Comparison of ENCODE assay signal across 8 mouse cellular contexts in genomic region chr11:20232016-20232755, GRCm38 (mm10). TPM values are rescaled to one million over a fixed set of nuclear protein-coding genes. Genes with fewer than 3 reads are reported as not detected.
DNase-seq lines count a peak whose midpoint lies in the region; ATAC-seq and TF ChIP-seq lines count a peak whose summit lies in the region.
"Had no signal": no experiment of that assay in that cellular context is flagged by ENCODE, and none has a peak within 500 bp of the region (broad histone marks: within the 10 kb centered on the region; RNA-seq: fewer than 3 reads in every experiment).

No protein-coding gene starts in this region.

- TF ChIP-seq CTCF in liver, postnatal 0 days (IDR thresholded peaks at IDR 0.05; ENCODE audit: low read depth), result no peak

- peak overlapping the region; percentile 59 for H3K27ac ChIP-seq in kidney, embryonic 16.5 days (ENCODE audit: low read length)
- H3K27ac ChIP-seq in embryonic facial prominence, embryonic 13.5 days, result peak overlapping the region; percentile 57; the same call in 1 of the 2 replicates
- H3K27ac ChIP-seq in liver, postnatal 0 days (ENCODE audit: low read depth), result peak overlapping the region; percentile 80; the same call in 1 of the 2 replicates

- H3K9ac ChIP-seq in kidney, embryonic 16.5 days (replicated peaks; ENCODE audit: low read length), result no peak overlapping the region
- H3K9ac ChIP-seq in embryonic facial prominence, embryonic 13.5 days, result no peak overlapping the region
- no peak overlapping the region for H3K9ac ChIP-seq in liver, postnatal 0 days (replicated peaks)
- H3K9ac ChIP-seq: midbrain, embryonic 12.5 days had no signal

- no peak overlapping the region for H3K4me3 ChIP-seq in kidney, embryonic 16.5 days (ENCODE audit: low read length)
- no peak overlapping the region for H3K4me3 ChIP-seq in embryonic facial prominence, embryonic 13.5 days
- H3K4me3 ChIP-seq in liver, postnatal 0 days (ENCODE audit: low read depth, low read length), result no peak overlapping the region
- H3K4me3 ChIP-seq: midbrain, embryonic 12.5 days had no signal

- no peaks in the 10 kb centered on the region for H3K4me1 ChIP-seq in kidney, embryonic 16.5 days (ENCODE audit: insufficient read depth, low read length)
- H3K4me1 ChIP-seq in embryonic facial prominence, embryonic 13.5 days, result 0 out of 2 replicates have a peak, but pooled peaks cover 8% of the 10 kb centered on the region
- peaks cover 15% of the 10 kb centered on the region for H3K4me1 ChIP-seq in liver, postnatal 0 days (ENCODE audit: insufficient read depth)

- no peak for TF ChIP-seq EP300 in liver, postnatal 0 days (IDR thresholded peaks at IDR 0.05; ENCODE audit: low read depth)

- no peak for ATAC-seq in kidney, embryonic 16.5 days (ENCODE audit: low FRiP score, low TSS enrichment)
- ATAC-seq in embryonic facial prominence, embryonic 13.5 days (ENCODE audit: insufficient number of reproducible peaks, insufficient read depth, low FRiP score, low TSS enrichment, low read depth), result no peak
- ATAC-seq in liver, postnatal 0 days, result 0 out of 2 replicates have a peak, but pooled peaks have one; percentile 14
- no peak for ATAC-seq in inflammation-experienced regulatory T-cells, adult 6 months
- no peak for ATAC-seq in erythroid progenitor cell, adult 5-6 weeks (replicated peaks; ENCODE audit: low FRiP score, poor library complexity, severe bottlenecking)

- DNase-seq in kidney, postnatal 4 days, result no peak
- peak; percentile 38 for DNase-seq in ZHBTc4 (ENCODE audit: low read depth, low spot score)
- no peak for DNase-seq in liver, postnatal 0 days

- no peaks in the 10 kb centered on the region for H3K27me3 ChIP-seq in kidney, embryonic 16.5 days (ENCODE audit: insufficient read depth, low read length)
- no peaks in the 10 kb centered on the region for H3K27me3 ChIP-seq in embryonic facial prominence, embryonic 13.5 days
- no peaks in the 10 kb centered on the region for H3K27me3 ChIP-seq in liver, postnatal 0 days (ENCODE audit: insufficient read depth, low read length)
- H3K27me3 ChIP-seq: midbrain, embryonic 12.5 days had no signal

- H3K36me3 ChIP-seq in kidney, embryonic 16.5 days (ENCODE audit: insufficient read depth, low read length), result peaks cover 74% of the 10 kb centered on the region
- H3K36me3 ChIP-seq in embryonic facial prominence, embryonic 13.5 days, result peaks cover 84% of the 10 kb centered on the region
- H3K36me3 ChIP-seq in liver, postnatal 0 days (replicated peaks; ENCODE audit: insufficient read depth, low read length), result peaks cover 65% of the 10 kb centered on the region

- H3K9me3 ChIP-seq in kidney, embryonic 16.5 days (ENCODE audit: low read length), result no peaks in the 10 kb centered on the region
- no peaks in the 10 kb centered on the region for H3K9me3 ChIP-seq in embryonic facial prominence, embryonic 13.5 days
- no peaks in the 10 kb centered on the region for H3K9me3 ChIP-seq in liver, postnatal 0 days (ENCODE audit: low read length)
- H3K9me3 ChIP-seq: midbrain, embryonic 12.5 days had no signal

- WGBS in kidney, embryonic 16.5 days, result 71% methylated on average over 4 of the region's 5 CpGs
- WGBS in embryonic facial prominence, embryonic 13.5 days, result 51% methylated on average over 5 of the region's 5 CpGs
- 61% methylated on average over 5 of the region's 5 CpGs for whole genome bisulfite sequencing in liver, postnatal 0 days (ENCODE audit: insufficient replicate concordance)

- no peak overlapping the region for H3K4me2 ChIP-seq in kidney, embryonic 16.5 days (replicated peaks; ENCODE audit: low read depth, low read length)
- no peak overlapping the region for H3K4me2 ChIP-seq in embryonic facial prominence, embryonic 13.5 days
- H3K4me2 ChIP-seq in liver, postnatal 0 days (ENCODE audit: low read depth, low read length), result no peak overlapping the region
- H3K4me2 ChIP-seq: midbrain, embryonic 12.5 days had no signal

RNA-seq across cellular contexts. Expression of gene Cep68, which starts 17.0 kb away (rescaled TPM):
- polyA plus RNA-seq in kidney, embryonic 16.5 days (2015; fragmentation: Nextera tagmentation; extraction: Ambion mirVana), result 35.1 and 40.5 TPM in 2 replicates
- 39.0 and 39.1 TPM in 2 replicates for polyA plus RNA-seq in embryonic facial prominence, embryonic 13.5 days (2015; fragmentation: Nextera tagmentation; extraction: Ambion mirVana)
- 4.8 and 4.9 TPM in 2 replicates for polyA plus RNA-seq in liver, postnatal 0 days (2015; fragmentation: Nextera tagmentation; extraction: Ambion mirVana)
- 10 to 100 TPM in 2 of 3 experiments, 1 to 10 TPM in 1; 9.9 to 15.0 (median 10.6) TPM for polyA plus RNA-seq in inflammation-experienced regulatory T-cells, adult 6 months (2017; shearing (Covaris generic))
- 3.6 and 6.3 TPM in 2 replicates for total RNA-seq in erythroid progenitor cell, adult 5-6 weeks (2015; ENCODE audit: low replicate concordance)
- total RNA-seq in erythroid progenitor cell, adult 5-6 weeks (2017; ENCODE audit: low replicate concordance), result 3.3 and 4.7 TPM in 2 replicates

RNA-seq across cellular contexts. Expression of gene Rab1a, which starts 31.0 kb away (rescaled TPM):
- 261 and 265 TPM in 2 replicates for polyA plus RNA-seq in kidney, embryonic 16.5 days (2015; fragmentation: Nextera tagmentation; extraction: Ambion mirVana)
- polyA plus RNA-seq in embryonic facial prominence, embryonic 13.5 days (2015; fragmentation: Nextera tagmentation; extraction: Ambion mirVana), result 251 and 290 TPM in 2 replicates
- polyA plus RNA-seq in liver, postnatal 0 days (2015; fragmentation: Nextera tagmentation; extraction: Ambion mirVana), result 141 and 143 TPM in 2 replicates
- polyA plus RNA-seq in inflammation-experienced regulatory T-cells, adult 6 months (2017; shearing (Covaris generic)), result 100 to 1,000 TPM in 1 of 3 experiments, 10 to 100 TPM in 2; 84.7 to 147 (median 85.4) TPM
- 86.1 and 103 TPM in 2 replicates for total RNA-seq in erythroid progenitor cell, adult 5-6 weeks (2015; ENCODE audit: low replicate concordance)
- total RNA-seq in erythroid progenitor cell, adult 5-6 weeks (2017; ENCODE audit: low replicate concordance), result 40.2 and 60.6 TPM in 2 replicates
